Mouse (Mus musculus) thymus, adult 2 months (tissue): ENCODE results near the gene Tpd52l2.

ENCODE experiments used
- CTCF ChIP-seq: fragments of 200-500 bp; IDR thresholded peaks from 2 replicates; pipeline ENCODE4 v1.5.1; 2012; ENCODE audit warnings: mild to moderate bottlenecking, control low read depth, low read length, moderate library complexity, borderline replicate concordance; ENCODE audit not compliant: control insufficient read depth, poor library complexity, insufficient read depth; ENCODE audit errors: extremely low read depth
- POLR2A ChIP-seq: fragments of 200-500 bp; IDR thresholded peaks from 2 replicates; pipeline ENCODE4 v1.6.1; 2012; ENCODE audit warnings: mild to moderate bottlenecking, low read length, control low read depth, moderate library complexity; ENCODE audit not compliant: control insufficient read depth, poor library complexity, insufficient read depth; ENCODE audit errors: extremely low read depth

DNA sequence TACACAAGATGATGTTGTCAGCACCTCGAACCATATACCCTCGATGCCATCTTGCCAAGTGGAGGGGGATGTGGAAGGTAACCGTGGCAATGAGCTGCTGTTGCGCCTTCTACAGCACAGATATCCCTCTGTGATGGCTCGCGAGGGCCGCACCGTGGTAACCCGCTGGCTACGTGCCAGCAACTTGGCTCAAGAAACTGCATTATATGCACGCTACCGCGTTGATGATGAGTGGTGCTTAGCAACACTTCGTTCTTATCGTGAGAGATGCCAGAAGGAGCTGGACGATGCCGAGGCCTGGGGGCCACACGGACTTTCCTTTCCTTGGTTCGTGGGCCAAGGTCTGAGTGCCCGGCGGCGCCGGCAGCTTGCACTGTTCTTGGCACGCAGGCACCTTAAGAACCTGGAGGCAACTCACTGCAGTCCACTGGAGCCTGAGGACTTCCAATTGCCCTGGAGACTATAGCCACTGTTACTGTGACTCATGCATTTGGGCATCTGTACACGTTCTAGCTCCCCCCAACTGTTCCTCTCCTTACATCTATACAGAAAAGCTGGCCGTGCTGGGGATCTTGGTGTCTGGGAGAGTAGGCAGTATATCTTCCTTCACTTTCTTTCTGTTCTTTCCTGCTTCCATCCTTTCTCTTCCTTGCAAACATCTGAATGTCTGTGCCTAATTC lies 2.5 kb upstream of the Tpd52l2 start:
- TF ChIP-seq POLR2A (no peak), CTCF (no peak)
